Mouse (Mus musculus) C2C12 (cell line): ENCODE results near the gene Cep170b.

ENCODE experiments used
- CEBPB ChIP-seq: IDR thresholded peaks from one replicate; pipeline ENCODE4 v1.6.1; 2011; ENCODE audit warnings: low read depth, mild to moderate bottlenecking, control low read depth, moderate library complexity
- CTCF ChIP-seq: IDR thresholded peaks from one replicate; pipeline ENCODE4 v1.5.1; 2011; ENCODE audit not compliant: control insufficient read depth, insufficient read depth, insufficient read length
- FOSL1 ChIP-seq: IDR thresholded peaks from one replicate; pipeline ENCODE4 v1.8.0; 2011; ENCODE audit warnings: mild to moderate bottlenecking, low read length; ENCODE audit not compliant: poor library complexity, insufficient read depth, severe bottlenecking
- MAX ChIP-seq: IDR thresholded peaks from one replicate; pipeline ENCODE4 v1.6.1; 2011; ENCODE audit warnings: mild to moderate bottlenecking, control low read depth
- MYOD1 ChIP-seq: IDR thresholded peaks from one replicate; pipeline ENCODE4 v1.6.1; 2011; ENCODE audit warnings: low read depth; ENCODE audit not compliant: control insufficient read depth, insufficient read length
- MYOG ChIP-seq: IDR thresholded peaks from one replicate; pipeline ENCODE4 v1.6.1; 2011; ENCODE audit not compliant: control insufficient read depth, insufficient read length; ENCODE audit errors: extremely low read depth

DNA sequence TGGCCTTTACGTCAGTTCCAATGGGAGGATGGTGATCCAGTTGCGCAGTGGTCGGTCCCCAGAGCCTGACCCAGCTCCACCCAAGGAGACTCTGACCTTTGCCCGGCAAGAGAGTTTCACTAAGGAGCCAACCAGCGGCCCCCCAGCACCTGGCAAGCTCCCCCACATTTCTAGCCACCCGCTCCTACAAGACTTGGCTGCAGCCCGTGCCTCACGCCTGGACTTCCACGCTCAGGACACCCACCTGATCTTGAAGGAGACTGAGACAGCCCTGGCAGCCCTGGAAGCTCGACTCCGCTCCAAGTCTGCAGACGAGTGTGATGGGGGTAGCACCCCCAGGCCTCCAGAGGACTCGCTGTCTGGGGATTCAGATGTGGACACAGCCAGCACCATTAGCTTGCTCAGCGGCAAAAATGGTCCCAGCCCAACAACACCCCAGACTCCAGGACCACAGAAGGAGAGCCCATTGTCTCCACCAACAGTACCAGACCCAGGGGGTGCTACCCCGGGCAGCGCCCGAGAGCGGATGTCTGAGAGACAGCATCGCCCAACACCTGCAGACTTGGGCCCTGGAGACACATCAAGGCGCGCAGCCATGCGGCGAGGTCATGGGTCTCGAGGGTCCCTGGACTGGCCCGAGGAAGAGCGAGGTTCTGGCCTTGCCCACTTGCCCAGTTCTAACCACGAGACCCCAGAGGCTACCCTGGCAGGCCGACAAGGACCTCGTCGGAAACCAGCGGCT is 18.2 kb downstream of the Cep170b start:
- TF ChIP-seq CTCF (no peak), FOSL1 (no peak), CEBPB (no peak), MAX (no peak), MYOG (no peak), MYOD1 (no peak)
